Mouse (Mus musculus) c-Kit-negative CD71-positive TER-119-positive erythroid progenitor cells, embryonic 14.5 days (primary cell): ENCODE results near the gene Exoc4.
A peak's percentile ranks its signal among the peaks of the same experiment; 100 is the strongest.

Experiments
- DNase-seq: peaks from one replicate; pipeline ENCODE4 v3.0.0-alpha.2; 2013; ENCODE audit warnings: low read depth, low spot score

Gene Exoc4

GRCm38 (mm10) chr6:33248894-33249758 lies at the start of gene Exoc4:
Gene Exoc4 (plus strand): TSS chr6:33249085.
- peak; percentile 96 for DNase-seq

GRCm38 (mm10) chr6:33218780-33219179 lies 30.1 kb upstream of the Exoc4 start:
- DNase-seq: no peak

- no peak for DNase-seq
Measured at GRCm38 (mm10) chr6:33226700-33227099, 22.2 kb upstream of the Exoc4 start.

GRCm38 (mm10) chr6:33227371-33227770 lies 21.5 kb upstream of the Exoc4 start:
- no peak for DNase-seq

- DNase-seq: no peak
Measured at GRCm38 (mm10) chr6:33241250-33241649, 7.6 kb upstream of the Exoc4 start.

- DNase-seq: no peak
Measured at GRCm38 (mm10) chr6:33244546-33244945, 4.3 kb upstream of the Exoc4 start.

- DNase-seq: no peak
Measured at GRCm38 (mm10) chr6:33247146-33247545, 1.7 kb upstream of the Exoc4 start.

- DNase-seq: no peak
Measured at GRCm38 (mm10) chr6:33247576-33248355, 1.1 kb upstream of the Exoc4 start.

GRCm38 (mm10) chr6:33256638-33257037 lies 7.8 kb downstream of the Exoc4 start:
- no peak for DNase-seq

- DNase-seq: no peak
Measured at GRCm38 (mm10) chr6:33257076-33257789, 8.3 kb downstream of the Exoc4 start.

- no peak for DNase-seq
Measured at GRCm38 (mm10) chr6:33259926-33260325, 11.0 kb downstream of the Exoc4 start.

GRCm38 (mm10) chr6:33261606-33262005 lies 12.7 kb downstream of the Exoc4 start:
- no peak for DNase-seq

- no peak for DNase-seq
Measured at GRCm38 (mm10) chr6:33263950-33264349, 15.1 kb downstream of the Exoc4 start.

GRCm38 (mm10) chr6:33264388-33264787 lies 15.5 kb downstream of the Exoc4 start:
- no peak for DNase-seq

- no peak for DNase-seq
Measured at GRCm38 (mm10) chr6:33267571-33267970, 18.7 kb downstream of the Exoc4 start.

- DNase-seq: no peak
Measured at GRCm38 (mm10) chr6:33283523-33283922, 34.6 kb downstream of the Exoc4 start.

GRCm38 (mm10) chr6:33283936-33284335 lies 35.1 kb downstream of the Exoc4 start:
- no peak for DNase-seq

- no peak for DNase-seq
Measured at GRCm38 (mm10) chr6:33286376-33286775, 37.5 kb downstream of the Exoc4 start.

- no peak for DNase-seq
Measured at GRCm38 (mm10) chr6:33294626-33295025, 45.7 kb downstream of the Exoc4 start.

- no peak for DNase-seq
Measured at GRCm38 (mm10) chr6:33297566-33297965, 48.7 kb downstream of the Exoc4 start.

- DNase-seq: peak; percentile 4
Measured at GRCm38 (mm10) chr6:33298768-33299167, 49.9 kb downstream of the Exoc4 start.

GRCm38 (mm10) chr6:33305996-33306395 lies 57.1 kb downstream of the Exoc4 start:
- no peak for DNase-seq
